Mouse (Mus musculus) MEL (cell line): ENCODE data around the gene Kcnj9. TPM values are rescaled to one million over a fixed set of nuclear protein-coding genes. Genes with fewer than 3 reads are reported as not detected.

ENCODE experiments used
- DNase-seq: peaks from one replicate; pipeline ENCODE4 v3.0.0; 2011; ENCODE audit warnings: low read depth, low spot score
- H3K27ac ChIP-seq: 2 replicates; pipeline ENCODE4 v1.5.1; 2012; ENCODE audit warnings: low read depth, mild to moderate bottlenecking, control low read depth, low read length, moderate library complexity; ENCODE audit not compliant: control insufficient read depth
- H3K27me3 ChIP-seq, 2 experiments: fragments of 150-350 bp in 1 of 2; sonication (generic) in 1 of 2; 2 replicates each; pipeline ENCODE4 v1.6.1; 2012; ENCODE audit warnings: low read length in 2 of 2, mild to moderate bottlenecking in 2 of 2, improper control_type of control experiment in 1 of 2, moderate library complexity in 1 of 2; ENCODE audit not compliant: insufficient read depth in 2 of 2, control insufficient read depth in 1 of 2
- H3K36me3 ChIP-seq, 2 experiments: 2 replicates each; pipeline ENCODE4 v1.6.1; 2012 to 2014; ENCODE audit warnings: low read length in 2 of 2, improper control_type of control experiment in 1 of 2, inconsistent platforms in 1 of 2, mild to moderate bottlenecking in 1 of 2; ENCODE audit not compliant: insufficient read depth in 2 of 2, control insufficient read depth in 1 of 2
- H3K4me1 ChIP-seq, 2 experiments: fragments of 150-350 bp in 1 of 2; sonication (generic) in 1 of 2; 2 replicates each; pipeline ENCODE4 v1.6.1; 2012; ENCODE audit warnings: low read length in 2 of 2, improper control_type of control experiment in 1 of 2, mild to moderate bottlenecking in 1 of 2; ENCODE audit not compliant: insufficient read depth in 2 of 2, control insufficient read depth in 1 of 2
- H3K4me3 ChIP-seq, 2 experiments: fragments of 150-350 bp in 1 of 2; sonication (generic) in 1 of 2; 2 replicates each; pipeline ENCODE4 v1.5.1; 2012; ENCODE audit warnings: low read depth in 2 of 2, low read length in 2 of 2, mild to moderate bottlenecking in 2 of 2, moderate library complexity in 2 of 2, control low read depth in 1 of 2, improper control_type of control experiment in 1 of 2; ENCODE audit not compliant: control insufficient read depth in 1 of 2, insufficient read depth in 1 of 2
- H3K79me2 ChIP-seq: 2 replicates; pipeline ENCODE4 v1.6.1; 2012; ENCODE audit warnings: mild to moderate bottlenecking, low read length, moderate library complexity; ENCODE audit not compliant: control insufficient read depth, poor library complexity, insufficient read depth
- H3K9ac ChIP-seq: 2 replicates; pipeline ENCODE4 v1.6.1; 2012; ENCODE audit warnings: low read depth, mild to moderate bottlenecking, control low read depth, low read length, moderate library complexity; ENCODE audit not compliant: control insufficient read depth, poor library complexity, severe bottlenecking
- H3K9me3 ChIP-seq: fragments of 150-350 bp; sonication (generic); replicated peaks from 2 replicates; pipeline ENCODE4 v1.6.1; 2012; ENCODE audit warnings: mild to moderate bottlenecking, low read length, improper control_type of control experiment, moderate library complexity; ENCODE audit not compliant: insufficient read depth
- BHLHE40 ChIP-seq: IDR thresholded peaks from 2 replicates; pipeline ENCODE4 v1.6.1; 2012; ENCODE audit warnings: low read depth, mild to moderate bottlenecking, inconsistent platforms, low read length, improper control_type of control experiment, borderline replicate concordance
- CHD1 ChIP-seq: IDR thresholded peaks from 2 replicates; pipeline ENCODE4 v1.6.1; 2012; ENCODE audit warnings: low read depth, mild to moderate bottlenecking, inconsistent platforms, low read length, improper control_type of control experiment
- CTCF ChIP-seq, 3 experiments: IDR thresholded peaks in 2 of 3; conservative IDR thresholded peaks in 1 of 3; 2 replicates each; pipeline ENCODE4 v1.5.1; 2011 to 2012; ENCODE audit warnings: low read length in 3 of 3, low read depth in 2 of 3, mild to moderate bottlenecking in 2 of 3, improper control_type of control experiment in 1 of 3, inconsistent platforms in 1 of 3, mixed read lengths in 1 of 3, moderate library complexity in 1 of 3; ENCODE audit not compliant: control insufficient read depth in 1 of 3, insufficient read depth in 1 of 3, poor library complexity in 1 of 3, severe bottlenecking in 1 of 3
- E2F4 ChIP-seq: IDR thresholded peaks from 2 replicates; pipeline ENCODE4 v1.6.1; 2011; ENCODE audit warnings: low read depth, low read length, improper control_type of control experiment, borderline replicate concordance
- EP300 ChIP-seq, 2 experiments: IDR thresholded peaks; 2 replicates each; pipeline ENCODE4 v1.6.1; 2011; ENCODE audit warnings: improper control_type of control experiment in 2 of 2, low read length in 2 of 2, low read depth in 1 of 2, mild to moderate bottlenecking in 1 of 2
- HCFC1 ChIP-seq: IDR thresholded peaks from 2 replicates; pipeline ENCODE4 v1.6.1; 2012; ENCODE audit warnings: low read depth, mild to moderate bottlenecking, inconsistent platforms, low read length, improper control_type of control experiment, moderate library complexity
- KAT2A ChIP-seq: conservative IDR thresholded peaks from 2 replicates; pipeline ENCODE4 v1.6.1; 2012; ENCODE audit warnings: low read depth, low read length, improper control_type of control experiment, inconsistent platforms
- MAZ ChIP-seq: IDR thresholded peaks from 2 replicates; pipeline ENCODE4 v1.6.1; 2012; ENCODE audit warnings: low read depth, mild to moderate bottlenecking, inconsistent platforms, low read length, improper control_type of control experiment
- MYC ChIP-seq: IDR thresholded peaks from 2 replicates; pipeline ENCODE4 v1.6.1; 2011; ENCODE audit warnings: low read depth, mild to moderate bottlenecking, low read length, improper control_type of control experiment, moderate library complexity
- NELFE ChIP-seq: IDR thresholded peaks from 2 replicates; pipeline ENCODE4 v1.6.1; 2011; ENCODE audit warnings: low read depth, low read length, improper control_type of control experiment
- POLR2A ChIP-seq, 2 experiments: IDR thresholded peaks; 2 replicates each; pipeline ENCODE4 v1.6.1; 2011 to 2012; ENCODE audit warnings: low read length in 2 of 2, mild to moderate bottlenecking in 2 of 2, control low read depth in 1 of 2, improper control_type of control experiment in 1 of 2, low read depth in 1 of 2, moderate library complexity in 1 of 2; ENCODE audit not compliant: control insufficient read depth in 1 of 2, insufficient read depth in 1 of 2, poor library complexity in 1 of 2
- RCOR1 ChIP-seq: IDR thresholded peaks from 2 replicates; pipeline ENCODE4 v1.6.1; 2012; ENCODE audit warnings: low read depth, mild to moderate bottlenecking, inconsistent platforms, low read length, improper control_type of control experiment
- SIN3A ChIP-seq: IDR thresholded peaks from 2 replicates; pipeline ENCODE4 v1.6.1; 2012; ENCODE audit warnings: low read length, improper control_type of control experiment, inconsistent platforms
- SMC3 ChIP-seq: IDR thresholded peaks from 2 replicates; pipeline ENCODE4 v1.6.1; 2011; ENCODE audit warnings: low read depth, low read length, improper control_type of control experiment
- TCF12 ChIP-seq: IDR thresholded peaks from 2 replicates; pipeline ENCODE4 v1.6.1; 2014; ENCODE audit warnings: low read depth, mild to moderate bottlenecking, inconsistent platforms, low read length, improper control_type of control experiment, moderate library complexity
- UBTF ChIP-seq: IDR thresholded peaks from 2 replicates; pipeline ENCODE4 v1.6.1; 2012; ENCODE audit warnings: low read depth, mild to moderate bottlenecking, inconsistent platforms, low read length, improper control_type of control experiment, moderate library complexity, borderline replicate concordance; ENCODE audit not compliant: insufficient read depth
- USF2 ChIP-seq, 2 experiments: IDR thresholded peaks; 2 replicates each; pipeline ENCODE4 v1.6.1; 2011 to 2012; ENCODE audit warnings: improper control_type of control experiment in 2 of 2, low read length in 2 of 2, borderline replicate concordance in 1 of 2, inconsistent platforms in 1 of 2, low read depth in 1 of 2, mild to moderate bottlenecking in 1 of 2; ENCODE audit not compliant: insufficient read depth in 1 of 2
- ZC3H11A ChIP-seq: IDR thresholded peaks from 2 replicates; pipeline ENCODE4 v1.6.1; 2012; ENCODE audit warnings: low read depth, mild to moderate bottlenecking, inconsistent platforms, low read length, improper control_type of control experiment
- ZMIZ1 ChIP-seq: IDR thresholded peaks from 2 replicates; pipeline ENCODE4 v1.6.1; 2012; ENCODE audit warnings: low read depth, mild to moderate bottlenecking, inconsistent platforms, low read length, improper control_type of control experiment, moderate library complexity
- polyA plus RNA-seq, 2 experiments: library from polyadenylated mRNA; stranded (reverse) in 1 of 2; unstranded in 1 of 2; fragments of >175 nt in 1 of 2; fragments of >200 nt in 1 of 2; gene quantifications; 2 replicates each; pipeline versions ENCODE4 v1.2.1 to v1.2.4; 2012; ENCODE audit warnings: low replicate concordance in 2 of 2, low read depth in 1 of 2; ENCODE audit not compliant: insufficient read length in 2 of 2, insufficient read depth in 1 of 2, missing spikeins in 1 of 2
- total RNA-seq: library from RNA; depleted of rRNA; stranded (reverse); fragments of 300-350 nt; gene quantifications from 2 replicates; pipeline ENCODE4 v1.2.3, GENCODE M21; 2012

The Kcnj9 gene
- total and polyA plus RNA-seq, 3 experiments, result 0.08 TPM; not detected in 2

DNA sequence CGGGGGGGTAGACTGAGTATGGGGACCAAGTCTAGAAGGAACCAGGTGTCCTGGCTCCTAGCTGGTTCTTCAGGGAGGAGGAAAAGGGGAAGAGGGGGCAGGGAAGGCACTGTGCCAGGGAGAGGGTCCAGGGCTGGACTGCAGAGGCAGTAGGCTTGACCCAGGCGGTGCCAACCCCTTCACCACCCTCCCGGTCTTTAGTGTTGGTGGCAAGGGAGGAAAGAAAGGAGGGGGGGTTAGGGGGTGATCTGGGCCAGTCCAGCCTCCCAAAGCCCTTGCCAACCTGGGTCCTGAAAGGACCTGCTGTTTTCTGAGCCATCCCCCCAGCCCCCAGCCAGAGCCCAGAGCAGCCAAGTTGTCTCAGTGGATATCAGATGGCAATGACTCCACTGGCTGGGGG, 13.6 kb upstream of the Kcnj9 start:
- no peak overlapping the region for H3K9ac ChIP-seq
- H3K79me2 ChIP-seq, result no peaks in the 10 kb centered on the region
- no peak overlapping the region for H3K4me3 ChIP-seq
- TF ChIP-seq E2F4 (no peak), MYC (no peak), POLR2A (IDR thresholded peaks at IDR 0.05; ENCODE audit: control insufficient read depth in 1 of 2, insufficient read depth in 1 of 2, low read depth in 1 of 2, low read length in 2 of 2, poor library complexity in 1 of 2) (no peak), USF2 (IDR thresholded peaks at IDR 0.05; ENCODE audit: borderline replicate concordance in 1 of 2, insufficient read depth in 1 of 2, low read depth in 1 of 2, low read length in 2 of 2) (no peak), EP300 (IDR thresholded peaks at IDR 0.05; ENCODE audit: low read depth in 1 of 2, low read length in 2 of 2) (no peak), NELFE (no peak), ZMIZ1 (no peak), SIN3A (no peak), RCOR1 (no peak)
- DNase-seq, result no peak
- no peak overlapping the region for H3K27ac ChIP-seq
- peaks cover 0 to 9% of the 10 kb centered on the region in 2 experiments; a peak in 2 of 4 replicates for H3K4me1 ChIP-seq
- H3K9me3 ChIP-seq, result no peaks in the 10 kb centered on the region
- peaks cover 0 to 6% of the 10 kb centered on the region in 2 experiments; a peak in 1 of 4 replicates for H3K36me3 ChIP-seq
- H3K27me3 ChIP-seq, result peaks cover 0 to 4% of the 10 kb centered on the region in 2 experiments

DNA sequence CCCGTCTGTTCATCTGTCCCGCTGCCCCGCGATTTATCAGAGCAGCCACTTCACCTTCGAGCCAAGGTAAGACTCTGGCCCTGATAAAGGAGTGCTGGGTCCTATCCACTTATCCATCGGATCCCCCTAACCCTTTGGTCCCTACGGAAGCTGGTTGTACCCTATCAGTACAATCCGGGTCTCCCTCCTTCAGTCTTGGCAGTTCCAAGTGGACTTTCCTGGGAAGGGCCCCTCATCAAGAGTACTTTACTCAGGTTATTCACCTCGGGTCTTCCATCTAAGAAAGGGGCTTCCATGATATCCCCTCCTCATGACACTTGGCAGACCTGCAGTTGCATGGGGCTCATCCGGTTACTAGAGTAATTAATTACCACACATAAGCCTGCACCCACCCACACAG, 12.3 kb upstream of the Kcnj9 start:
- Histone ChIP-seq H3K27me3 (peaks cover 3 to 4% of the 10 kb centered on the region in 2 experiments), H3K9ac (no peak overlapping the region), H3K9me3 (no peaks in the 10 kb centered on the region), H3K36me3 (peaks cover 0 to 6% of the 10 kb centered on the region in 2 experiments; a peak in 1 of 4 replicates), H3K27ac (no peak overlapping the region), H3K4me1 (peaks cover 0 to 9% of the 10 kb centered on the region in 2 experiments; a peak in 2 of 4 replicates), H3K79me2 (no peaks in the 10 kb centered on the region), H3K4me3 (peak overlapping the region; percentile 34 to 56)
- DNase-seq, result no peak
- TF ChIP-seq CHD1 (no peak), ZC3H11A (no peak), EP300 (IDR thresholded peaks at IDR 0.05; ENCODE audit: low read depth in 1 of 2, low read length in 2 of 2) (no peak), MAZ (no peak), SMC3 (no peak), BHLHE40 (no peak), CTCF (IDR thresholded peaks at IDR 0.05 in 2 of 3, conservative IDR thresholded peaks at IDR 0.05 in 1 of 3; ENCODE audit: control insufficient read depth in 1 of 3, insufficient read depth in 1 of 3, low read depth in 2 of 3, low read length in 3 of 3, poor library complexity in 1 of 3, severe bottlenecking in 1 of 3) (no peak), TCF12 (no peak), HCFC1 (no peak), POLR2A (IDR thresholded peaks at IDR 0.05; ENCODE audit: control insufficient read depth in 1 of 2, insufficient read depth in 1 of 2, low read depth in 1 of 2, low read length in 2 of 2, poor library complexity in 1 of 2) (no peak), ZMIZ1 (no peak), KAT2A (no peak), UBTF (no peak)
